ENCODE assay signal across 27 mouse cellular contexts in genomic region chr17:30792396-30792795, GRCm38 (mm10).
"Had no signal": no experiment of that assay in that cellular context is flagged by ENCODE, and none has a peak within 500 bp of the region (broad histone marks: within the 10 kb centered on the region; RNA-seq: fewer than 3 reads in every experiment).

No protein-coding gene starts in this region.

- H3K9ac ChIP-seq: embryonic facial prominence, embryonic 12.5 days; embryonic facial prominence, embryonic 13.5 days; embryonic facial prominence, embryonic 15.5 days; forebrain, embryonic 12.5 days; forebrain, embryonic 13.5 days; forebrain, embryonic 15.5 days; forebrain, postnatal 0 days had no signal

- H3K4me1 ChIP-seq: embryonic facial prominence, embryonic 10.5 days; embryonic facial prominence, embryonic 12.5 days; embryonic facial prominence, embryonic 13.5 days; embryonic facial prominence, embryonic 15.5 days; forebrain, embryonic 12.5 days; forebrain, embryonic 13.5 days had no signal

- DNase-seq: cerebellum, adult 2 months; cerebellum, adult 8-10 months; cerebellum, adult 9-10 months; cerebellum, adult 9-11 months; cerebellum, postnatal 10 days; cerebellum, postnatal 14 days; cerebellum, postnatal 25 days; cerebellum, postnatal 36 days; embryo, embryonic 11 days; gastrocnemius, adult 2 months; gastrocnemius, postnatal 10 days; gastrocnemius, postnatal 14 days; gastrocnemius, postnatal 25 days; gastrocnemius, postnatal 36 days; heart, adult 18-20 months; heart, adult 2 months had no signal

- ATAC-seq: forebrain, embryonic 13.5 days; forebrain, embryonic 15.5 days; forebrain, embryonic 16.5 days had no signal

- H3K4me2 ChIP-seq: embryonic facial prominence, embryonic 12.5 days; embryonic facial prominence, embryonic 13.5 days; embryonic facial prominence, embryonic 15.5 days; forebrain, embryonic 12.5 days; forebrain, embryonic 13.5 days; forebrain, embryonic 15.5 days; heart, embryonic 11.5 days had no signal

- H3K27ac ChIP-seq: embryonic facial prominence, embryonic 10.5 days; embryonic facial prominence, embryonic 12.5 days; embryonic facial prominence, embryonic 13.5 days; embryonic facial prominence, embryonic 15.5 days; forebrain, embryonic 12.5 days; forebrain, embryonic 13.5 days; gastrocnemius, adult 2 months; heart, adult 2 months had no signal

- H3K9me3 ChIP-seq: embryonic facial prominence, embryonic 10.5 days; embryonic facial prominence, embryonic 12.5 days; embryonic facial prominence, embryonic 13.5 days; embryonic facial prominence, embryonic 15.5 days; forebrain, embryonic 12.5 days; forebrain, embryonic 13.5 days; forebrain, embryonic 15.5 days had no signal

- H3K27me3 ChIP-seq: embryonic facial prominence, embryonic 12.5 days; embryonic facial prominence, embryonic 13.5 days; embryonic facial prominence, embryonic 15.5 days; forebrain, embryonic 12.5 days; forebrain, embryonic 13.5 days; forebrain, embryonic 15.5 days had no signal

- H3K4me3 ChIP-seq: embryonic facial prominence, embryonic 10.5 days; embryonic facial prominence, embryonic 12.5 days; embryonic facial prominence, embryonic 13.5 days; embryonic facial prominence, embryonic 15.5 days; erythroblast, embryonic 14.5 days; forebrain, embryonic 12.5 days; forebrain, embryonic 13.5 days; forebrain, embryonic 15.5 days; gastrocnemius, adult 2 months; heart, adult 2 months had no signal

- H3K36me3 ChIP-seq: embryonic facial prominence, embryonic 10.5 days; embryonic facial prominence, embryonic 12.5 days; embryonic facial prominence, embryonic 13.5 days; embryonic facial prominence, embryonic 15.5 days; forebrain, embryonic 12.5 days; forebrain, embryonic 15.5 days had no signal
